Mouse (Mus musculus) retina, postnatal 7 days (tissue): ENCODE measurements around the gene Orc2.

ENCODE experiments used
- DNase-seq: peaks from one replicate; pipeline ENCODE4 v3.0.0-alpha.2; 2012; ENCODE audit warnings: low read depth, low spot score

Gene Orc2

GRCm38 (mm10) chr1:58423371-58424248 lies 81.3 kb downstream of the Orc2 start, which contains the start of gene Clk1:
Clk1 (minus strand) TSS chr1:58424066.
- peak; percentile 91 for DNase-seq

- DNase-seq: peak; percentile 55
These were observed 82.0 kb downstream of the Orc2 start for GRCm38 (mm10) chr1:58422879-58423278.

GRCm38 (mm10) chr1:58420961-58421360 lies 83.9 kb downstream of the Orc2 start:
- DNase-seq: no peak

GRCm38 (mm10) chr1:58420032-58420431 lies 84.9 kb downstream of the Orc2 start:
- DNase-seq: no peak

GRCm38 (mm10) chr1:58416048-58416447 lies 88.9 kb downstream of the Orc2 start:
- DNase-seq: no peak

- no peak for DNase-seq
These were observed 89.5 kb downstream of the Orc2 start for GRCm38 (mm10) chr1:58415442-58415841.
